Mouse (Mus musculus) Muller cell, postnatal 12 days (primary cell): ENCODE measurements around the gene Gm49325.
"Not testable (repeated sequence)": the region's sequence is repeated elsewhere in the genome, so short reads cannot be mapped to it uniquely, and the experiment has no call there.

Experiments
- DNase-seq: peaks from one replicate; pipeline ENCODE4 v3.0.0-alpha.2; 2015; ENCODE audit errors: inconsistent ontology term

Gene Gm49325

DNA sequence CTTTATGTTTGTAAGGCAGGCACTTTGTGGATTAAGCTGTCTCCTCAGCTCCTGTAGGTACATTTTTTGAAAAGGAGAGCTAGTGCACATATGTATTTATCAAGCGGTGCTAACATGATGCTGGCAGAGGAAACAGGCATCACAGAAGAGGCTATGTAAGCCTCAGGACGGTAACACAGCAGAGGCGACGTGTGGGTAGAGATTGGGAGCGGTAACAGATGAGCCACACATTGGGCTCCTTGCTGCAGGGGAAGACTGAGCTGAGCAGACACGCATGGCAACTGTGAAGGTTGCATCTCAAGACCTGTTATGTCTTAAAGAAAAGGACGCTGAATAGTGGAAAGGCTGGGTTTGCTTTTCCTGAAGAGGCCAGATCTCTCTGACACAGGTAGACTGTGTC, 77.0 kb downstream of the Gm49325 start:
- DNase-seq = no peak

DNA sequence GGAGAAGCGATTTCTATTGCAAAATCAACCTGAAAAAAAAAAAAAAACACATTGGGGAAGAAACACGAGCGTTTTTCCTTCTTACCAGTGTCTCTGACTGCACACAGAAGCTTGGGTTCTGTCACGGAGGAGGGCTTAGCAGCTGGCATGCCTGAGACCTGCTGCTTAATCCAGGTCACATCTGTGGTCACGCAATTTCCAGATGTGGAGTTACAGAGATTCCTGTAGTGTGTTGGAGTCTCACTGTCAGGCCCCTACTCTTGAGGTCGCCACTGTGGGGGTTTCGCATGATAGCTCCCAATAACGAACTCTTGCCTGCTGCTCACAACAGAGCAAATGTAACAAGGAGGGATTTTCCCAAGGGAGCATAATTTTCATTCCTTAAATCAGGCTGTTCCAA, 78.2 kb downstream of the Gm49325 start:
- DNase-seq = no peak

DNA sequence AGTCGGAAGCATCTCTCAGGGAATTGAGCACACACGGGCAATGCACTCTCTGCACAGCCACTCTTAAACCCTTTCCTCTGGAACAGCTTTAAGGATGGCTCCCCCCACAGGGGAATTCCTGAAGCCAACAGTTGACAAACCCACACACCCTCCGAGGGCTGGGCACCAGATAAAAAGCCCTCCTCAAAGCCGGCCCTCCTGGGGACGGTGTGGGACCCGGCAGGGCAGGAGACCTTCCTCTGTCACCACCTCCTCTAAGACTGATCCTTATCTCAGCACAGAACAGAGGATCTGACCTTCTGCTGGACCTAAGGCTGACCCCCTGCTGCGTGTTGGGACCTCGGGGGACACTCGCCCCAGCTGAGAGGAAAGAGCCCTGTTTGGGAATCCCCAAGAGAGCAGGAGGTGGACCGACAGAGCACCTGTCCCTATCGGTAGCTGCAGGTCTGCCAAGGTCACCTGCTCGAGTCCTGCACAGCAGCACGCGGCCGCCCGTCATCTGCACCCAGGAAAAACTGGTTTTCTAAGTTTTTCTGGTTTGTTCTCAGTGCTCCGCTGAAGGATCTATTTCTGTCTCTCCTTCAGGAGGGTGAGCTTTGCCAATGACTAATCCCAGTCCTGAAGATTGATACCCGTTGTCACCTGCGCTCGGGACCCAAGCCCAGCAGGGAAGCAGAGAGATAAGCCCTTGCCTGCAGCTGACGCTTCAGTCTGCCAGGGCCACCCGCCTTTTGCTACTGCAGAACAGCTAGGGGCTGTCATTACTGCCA, 80.1 kb downstream of the Gm49325 start, which contains the start of gene Tspear:
TSS of gene Tspear (plus strand) at position 675 of the 770 bp plus-strand sequence.
- no peak for DNase-seq

DNA sequence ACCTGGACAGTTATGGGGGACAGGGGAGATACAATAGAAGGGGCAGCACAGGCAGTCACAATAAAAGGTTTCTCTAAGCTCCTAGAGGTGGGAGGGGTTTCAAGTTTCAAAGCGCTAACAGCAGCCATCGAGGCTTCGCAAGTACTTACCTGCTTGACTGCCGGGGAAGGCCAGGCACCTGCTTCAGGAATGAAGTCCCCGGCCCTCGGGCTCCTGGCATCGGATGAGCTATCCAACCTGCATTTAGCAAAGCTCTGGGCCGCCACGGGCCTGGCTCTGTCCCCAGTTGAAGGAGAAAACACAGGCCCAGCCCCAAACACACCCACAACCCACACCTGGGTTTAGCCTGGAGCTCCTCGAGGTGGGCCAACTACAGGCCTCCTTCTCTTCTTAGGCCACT, 81.0 kb downstream of the Gm49325 start:
- no peak for DNase-seq

DNA sequence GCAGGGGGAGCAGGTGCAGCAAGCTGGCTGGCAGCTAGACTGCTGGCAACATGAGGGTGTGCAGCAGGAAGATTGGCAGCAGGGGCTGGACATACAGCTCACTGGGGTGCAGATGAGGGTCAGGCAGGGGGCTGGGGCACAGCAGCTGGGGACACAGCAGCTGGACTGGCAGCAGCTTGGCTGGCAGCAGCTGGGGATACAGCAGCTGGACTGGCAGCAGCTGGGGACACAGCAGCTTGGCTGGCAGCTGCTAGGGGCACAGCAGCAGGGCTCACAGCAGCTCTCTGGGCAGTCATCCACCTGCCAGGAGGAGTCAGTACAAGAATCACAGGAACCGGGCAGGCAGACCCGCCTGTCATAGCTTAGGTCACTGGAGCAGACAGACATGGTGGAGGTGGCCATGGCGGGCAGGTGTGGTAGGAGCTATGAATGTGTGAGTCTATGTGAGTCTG, 84.4 kb downstream of the Gm49325 start, which contains the start of gene Gm19402:
TSS of gene Gm19402 (minus strand) at position 402 of the 452 bp plus-strand sequence.
- not testable (repeated sequence) for DNase-seq
